Mouse (Mus musculus): ENCODE results near the gene Spag9.

DNA sequence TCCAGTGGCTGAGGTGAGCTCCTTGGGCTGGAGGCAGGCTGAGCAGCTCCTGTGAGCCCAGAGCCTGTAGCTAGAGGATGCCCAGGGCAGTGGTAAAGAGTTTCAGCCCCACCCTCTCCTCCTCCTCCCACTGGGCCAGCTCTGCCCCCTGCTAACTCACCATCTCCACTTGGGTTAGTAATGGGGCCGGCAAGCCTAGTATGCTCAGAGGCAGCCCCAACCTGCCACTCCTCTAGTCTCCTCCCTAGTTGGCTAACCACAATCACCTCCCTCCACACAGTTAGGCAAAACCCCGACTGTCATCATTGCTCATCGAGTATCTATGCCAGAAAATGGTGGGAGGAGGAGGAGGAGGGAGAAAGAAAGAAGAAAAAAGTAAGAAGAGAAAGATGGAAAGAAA is 145.7 kb downstream of the Spag9 start:
- TF ChIP-seq CTCF (IDR thresholded peaks at IDR 0.05) (no peak), EP300 (IDR thresholded peaks at IDR 0.05) (no peak)
